Mouse (Mus musculus) naive thymus-derived CD4-positive, alpha-beta T cell, adult 2 months (primary cell): ENCODE measurements at regions not wholly inside any gene's neighbourhood (a gene's known extent, or its start where the extent isn't known, plus 50 kb on each side); places are given as distances from the start of the nearest gene placed in this dataset.

Source experiments
- DNase-seq: peaks from one replicate; pipeline ENCODE4 v3.0.0-alpha.2; 2011; ENCODE audit warnings: low read depth

DNA sequence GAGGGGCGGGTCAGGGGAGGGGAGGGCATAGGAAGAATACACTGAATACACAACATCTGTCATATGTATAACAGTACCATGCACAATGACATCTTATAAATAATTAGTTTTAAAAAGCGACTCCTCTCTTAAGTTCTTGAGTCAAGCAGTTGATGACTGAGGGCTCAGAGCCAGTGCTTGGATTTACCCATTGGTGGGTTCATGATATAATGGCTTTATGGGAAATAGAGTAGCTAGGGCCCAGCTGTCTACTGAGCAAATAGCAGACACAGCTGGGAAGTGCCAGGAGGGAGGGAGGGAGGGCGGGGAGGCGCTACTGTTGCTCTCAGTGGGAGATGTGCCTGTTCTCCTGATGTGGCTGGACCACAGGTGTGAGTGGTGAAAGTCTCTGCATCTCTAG, 268.5 kb downstream of the Matn1 start:
- DNase-seq = no peak

DNA sequence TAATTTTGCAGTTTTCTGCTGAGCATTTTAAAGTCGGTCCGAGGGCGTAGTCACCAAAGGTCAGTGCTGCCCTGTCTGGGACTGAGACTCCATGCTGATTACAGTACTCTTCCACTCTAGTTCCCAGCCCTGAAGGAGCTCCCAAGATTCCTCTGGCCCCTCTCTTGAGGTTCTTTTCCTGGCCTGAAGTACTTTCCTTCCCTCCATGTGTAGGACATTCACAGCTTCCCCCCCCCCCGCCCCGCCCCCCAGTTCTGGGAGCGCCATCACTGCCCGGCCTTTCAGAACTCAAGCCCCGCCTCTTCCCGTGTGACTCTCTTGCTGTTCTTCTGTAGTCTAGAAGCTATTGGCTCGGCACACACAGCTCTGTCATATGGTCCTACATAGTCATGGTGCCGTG, 271.5 kb downstream of the Matn1 start:
- DNase-seq = no peak

DNA sequence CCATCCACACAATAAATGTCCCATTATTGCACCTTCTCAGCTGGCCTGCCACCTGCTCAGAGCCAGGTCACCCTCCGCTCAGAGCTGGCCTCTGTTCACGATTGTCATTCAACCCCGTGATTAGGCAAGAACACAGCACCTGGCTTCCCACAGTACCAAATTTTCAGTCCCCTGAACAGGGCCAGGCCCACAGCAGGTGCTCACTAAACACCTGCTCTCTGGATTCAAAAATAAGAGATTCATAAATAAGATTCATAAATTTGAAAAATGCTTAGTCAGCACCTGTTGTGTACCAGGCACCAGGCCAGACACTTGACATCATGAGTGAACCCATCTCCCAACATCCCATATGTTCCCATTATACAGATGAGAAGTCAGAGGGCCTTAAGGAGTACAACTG, 272.2 kb downstream of the Matn1 start:
- DNase-seq = no peak

DNA sequence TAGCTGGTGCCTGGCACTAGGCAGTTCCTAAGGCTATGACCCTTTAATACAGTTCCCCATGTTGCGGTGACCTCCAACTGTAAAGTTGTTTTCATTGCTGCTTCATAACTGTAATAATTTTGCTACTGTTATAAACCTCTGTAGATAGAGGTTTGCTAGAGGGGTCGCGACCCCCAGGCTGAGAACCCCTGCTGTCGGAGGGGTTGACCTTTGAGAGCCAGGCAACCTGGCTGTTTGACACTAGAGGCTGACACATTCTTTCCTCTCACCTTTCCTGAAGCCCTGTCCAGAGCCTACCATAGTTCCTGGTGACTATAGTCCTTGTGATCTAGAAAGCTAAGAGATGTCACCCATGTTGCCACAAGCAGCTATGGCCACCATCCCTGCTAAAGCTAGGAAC, 272.9 kb downstream of the Matn1 start:
- DNase-seq = no peak

DNA sequence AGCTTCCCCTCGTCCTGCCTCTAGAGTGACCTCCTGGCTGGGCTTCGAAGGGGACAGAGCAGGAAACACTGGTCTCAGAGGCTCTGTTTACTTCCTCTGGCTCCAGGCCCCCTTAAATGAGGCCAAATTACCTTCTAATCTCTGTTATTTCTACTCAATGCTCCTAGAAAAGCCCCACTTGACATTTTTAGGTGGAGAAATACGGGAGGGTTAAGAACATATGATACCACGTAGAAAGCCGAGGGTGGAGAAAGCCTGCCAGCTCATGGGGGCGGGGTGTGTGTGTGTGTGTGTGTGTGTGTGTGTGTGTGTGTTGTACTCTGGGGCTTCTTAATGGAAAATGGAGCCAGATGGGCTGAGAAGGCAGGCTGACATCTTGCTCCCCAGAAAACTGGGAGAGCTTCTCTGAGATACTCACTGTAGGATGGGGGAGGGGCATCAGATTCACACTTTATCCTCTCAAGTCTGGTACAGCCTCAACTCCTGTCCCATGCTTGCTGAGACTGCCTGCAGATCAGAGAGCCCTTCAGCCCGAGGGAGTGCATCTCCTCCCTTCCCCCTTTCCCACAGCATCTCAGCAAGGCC, 273.5 kb downstream of the Matn1 start:
- DNase-seq = no peak

DNA sequence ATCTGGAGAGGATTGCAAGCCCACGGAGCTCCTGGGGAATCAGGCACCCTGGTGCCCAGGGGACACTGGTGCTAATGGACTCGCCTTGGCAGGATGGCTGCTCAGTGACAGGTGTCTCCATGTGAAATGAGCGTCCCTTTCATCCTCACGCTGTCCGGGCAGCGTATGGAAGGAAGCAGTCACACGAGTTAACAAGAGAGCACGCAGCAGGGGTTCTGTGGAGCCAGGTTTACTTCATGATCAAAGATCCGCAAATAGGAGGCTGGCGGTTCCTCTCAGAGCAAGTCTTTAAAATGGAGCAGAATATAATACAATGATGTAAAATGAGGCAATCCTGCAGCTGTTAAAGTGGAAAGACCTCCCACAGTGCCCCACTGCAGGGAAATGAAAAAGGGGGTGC, 276.8 kb downstream of the Matn1 start:
- no peak for DNase-seq

DNA sequence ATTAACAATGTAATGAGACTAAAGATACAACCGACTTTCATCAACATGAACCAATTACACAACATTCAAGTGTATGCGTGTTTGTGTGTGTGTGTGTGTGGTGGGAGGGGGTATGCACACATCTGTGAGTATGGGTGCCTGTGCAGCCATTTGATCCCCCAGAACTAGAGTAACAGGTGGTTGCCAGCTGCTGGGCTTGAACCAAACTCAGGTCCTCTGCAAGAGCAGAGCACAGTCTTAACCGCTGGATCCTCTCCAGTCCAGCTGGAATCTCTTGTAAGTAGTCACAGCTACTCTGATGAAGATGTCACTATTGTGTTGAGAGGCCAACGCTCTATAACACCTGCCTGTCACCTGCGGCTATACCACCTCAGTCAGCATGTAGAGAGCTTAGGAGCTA, 286.2 kb downstream of the Matn1 start:
- DNase-seq = no peak

DNA sequence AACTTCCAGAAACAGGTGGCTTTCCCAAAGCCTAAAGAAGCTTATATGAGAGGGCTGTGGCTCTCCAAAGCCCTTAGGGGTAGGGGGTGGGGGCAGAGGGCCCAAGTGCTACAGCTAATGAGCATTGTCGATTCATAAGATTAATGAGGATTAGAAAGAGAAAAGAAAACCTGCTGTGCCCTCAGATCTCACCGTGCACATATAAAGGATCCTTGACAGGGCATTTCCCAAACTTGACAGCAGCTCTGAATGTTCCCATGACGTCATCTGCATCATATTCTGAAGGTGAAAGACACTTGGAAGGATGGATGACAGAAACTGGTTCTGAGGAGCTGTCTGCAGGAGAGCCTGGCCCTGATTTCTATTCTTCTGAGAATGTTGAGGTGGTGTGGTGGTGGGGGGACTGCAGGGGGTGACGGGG, 292.4 kb downstream of the Matn1 start:
- no peak for DNase-seq

DNA sequence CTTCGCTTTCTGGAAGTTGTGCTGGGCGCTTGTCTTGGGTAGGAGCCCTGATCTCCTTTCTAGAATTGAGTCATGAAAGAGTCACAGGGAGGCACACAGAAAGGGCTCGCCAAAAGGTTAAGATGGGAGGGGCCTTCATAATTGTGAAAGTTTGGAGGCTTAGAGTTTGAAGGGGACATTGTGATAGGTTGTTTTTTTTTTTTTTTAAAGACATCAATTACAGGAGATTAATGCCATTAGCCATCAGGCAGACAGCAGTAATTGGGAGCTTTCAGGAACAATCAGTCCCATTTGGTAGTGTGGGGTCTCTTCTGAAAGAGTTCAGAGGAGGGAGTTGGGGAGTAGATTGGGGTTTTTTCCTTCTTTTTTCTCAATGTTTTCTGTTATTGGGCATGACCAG, 294.4 kb downstream of the Matn1 start:
- no peak for DNase-seq

DNA sequence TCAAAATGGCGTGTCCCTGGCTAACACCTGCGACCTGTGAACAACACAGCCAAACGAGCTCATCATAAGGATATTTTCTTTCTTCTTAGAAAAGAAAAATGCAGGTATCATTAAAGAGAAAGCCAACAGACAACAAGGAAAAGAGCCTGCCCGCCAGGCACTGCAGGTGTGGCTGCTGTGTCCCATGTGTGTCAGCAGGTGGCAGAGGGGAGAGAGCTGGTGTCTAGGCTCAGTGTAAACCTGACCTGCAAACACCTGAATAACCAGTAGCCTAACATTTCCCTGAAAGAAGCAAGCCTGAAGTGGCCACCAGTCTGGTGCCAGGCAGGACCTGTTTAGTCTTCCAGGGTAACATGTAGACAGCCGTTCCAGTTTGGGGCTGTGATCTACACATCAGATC, 294.9 kb downstream of the Matn1 start:
- no peak for DNase-seq

DNA sequence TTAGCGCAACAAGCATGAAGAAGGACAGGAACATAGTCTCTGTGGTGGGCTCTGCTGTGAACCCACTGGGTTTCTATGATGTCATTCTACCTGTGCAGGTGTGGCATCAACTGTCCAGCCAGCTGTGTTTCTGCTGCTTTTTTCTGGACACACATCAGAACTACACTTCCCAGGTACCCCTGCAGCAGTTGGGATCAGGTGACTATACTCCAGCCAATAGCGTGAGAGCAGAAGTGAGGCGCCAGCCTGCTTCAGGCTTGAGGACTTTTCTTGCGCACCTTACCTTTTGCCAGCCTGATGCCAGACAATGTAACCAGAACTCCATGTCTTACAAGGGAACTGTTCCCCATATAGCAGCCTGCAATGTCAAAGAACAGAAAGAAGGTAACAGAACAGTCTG, 296.3 kb downstream of the Matn1 start:
- DNase-seq = no peak

DNA sequence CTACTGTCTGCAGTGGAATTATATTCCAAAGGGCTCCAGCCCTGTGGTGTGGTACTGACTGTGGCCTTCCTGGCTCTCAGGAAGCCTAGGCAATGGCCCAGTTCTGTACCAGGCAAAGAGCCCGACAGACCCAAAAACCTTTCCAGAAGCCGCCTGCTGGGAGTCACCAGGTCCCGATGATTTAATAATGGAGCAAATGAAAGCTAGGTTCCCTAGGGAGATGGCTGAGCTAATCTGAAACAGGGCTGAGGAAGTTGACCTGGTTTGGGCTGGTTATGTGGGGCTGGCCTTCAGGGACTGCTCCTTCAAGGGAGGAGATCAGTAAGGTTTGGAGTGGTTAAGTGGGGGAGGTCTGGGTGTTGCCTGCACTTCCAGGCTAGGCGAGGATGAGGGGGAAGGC, 298.1 kb downstream of the Matn1 start:
- no peak for DNase-seq

DNA sequence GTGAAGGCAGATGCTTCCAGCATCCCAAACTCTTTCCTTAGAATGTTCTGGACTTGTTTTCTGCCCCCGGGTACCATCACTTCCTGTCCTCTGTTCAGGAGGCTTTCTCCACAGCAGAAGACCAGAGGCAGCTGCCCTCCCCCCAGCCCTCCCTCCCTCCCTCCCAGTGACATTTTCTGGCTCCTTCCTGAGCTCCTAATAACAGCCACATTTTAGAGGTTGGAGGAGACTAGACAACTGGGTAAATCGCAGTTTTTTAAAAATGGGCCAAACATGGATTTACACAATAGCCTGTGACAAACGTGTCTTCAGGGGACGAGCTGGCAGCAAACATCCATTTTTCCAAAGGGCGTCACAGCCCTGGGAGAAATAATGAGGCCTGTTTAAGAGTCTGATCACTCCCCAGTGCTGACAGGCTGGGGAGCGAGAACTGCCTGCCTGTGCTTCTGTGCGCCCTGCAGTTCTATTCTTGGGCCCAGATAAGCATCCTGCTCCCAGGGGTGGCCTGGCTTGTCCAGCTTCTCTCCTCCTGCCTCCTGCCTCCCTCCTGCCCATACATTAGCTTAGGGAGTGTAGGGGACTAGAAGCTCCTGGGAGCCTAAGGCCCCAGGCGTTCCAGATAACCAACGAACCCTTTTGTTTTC, 299.7 kb downstream of the Matn1 start:
- no peak for DNase-seq

DNA sequence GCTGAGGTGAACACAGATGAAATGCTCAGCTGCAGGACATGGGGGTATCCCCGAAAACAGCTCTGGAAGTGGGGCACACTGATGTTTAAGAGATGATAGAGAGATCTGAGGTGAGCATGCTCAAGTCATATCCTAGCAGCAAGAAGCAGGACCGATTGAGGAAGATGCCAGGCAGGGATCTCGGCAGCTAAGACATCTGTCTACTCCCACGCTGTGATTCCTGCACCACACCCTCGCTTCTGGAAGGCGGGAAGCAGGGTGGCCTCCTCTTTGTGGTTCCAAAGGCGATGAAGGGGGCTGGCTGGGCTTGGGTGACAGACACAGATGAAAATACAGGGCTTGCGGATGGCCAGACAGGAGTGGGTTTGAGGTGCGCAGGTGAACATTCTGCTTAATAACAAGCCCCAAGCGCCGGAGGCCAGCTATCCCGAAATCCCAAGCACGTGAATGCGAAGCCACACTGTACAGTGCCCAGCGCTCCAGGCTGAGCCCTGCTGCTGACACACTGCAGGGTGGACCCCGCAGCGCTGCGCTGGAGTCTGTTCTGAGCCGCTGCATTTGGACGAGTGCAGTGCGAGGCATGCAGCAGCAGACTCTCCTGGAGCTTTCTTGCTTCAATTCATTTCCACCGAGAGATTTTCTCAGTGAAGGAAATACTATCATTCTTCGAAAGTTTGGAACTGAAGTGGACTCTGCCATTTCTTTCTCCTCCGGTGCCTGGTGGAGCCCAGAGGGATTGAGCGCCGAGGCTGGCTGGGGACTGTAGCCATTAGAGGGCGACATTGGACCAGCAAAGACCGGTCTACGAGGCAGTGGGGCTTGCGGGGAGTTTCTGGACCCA, 308.6 kb downstream of the Matn1 start:
- DNase-seq = no peak

DNA sequence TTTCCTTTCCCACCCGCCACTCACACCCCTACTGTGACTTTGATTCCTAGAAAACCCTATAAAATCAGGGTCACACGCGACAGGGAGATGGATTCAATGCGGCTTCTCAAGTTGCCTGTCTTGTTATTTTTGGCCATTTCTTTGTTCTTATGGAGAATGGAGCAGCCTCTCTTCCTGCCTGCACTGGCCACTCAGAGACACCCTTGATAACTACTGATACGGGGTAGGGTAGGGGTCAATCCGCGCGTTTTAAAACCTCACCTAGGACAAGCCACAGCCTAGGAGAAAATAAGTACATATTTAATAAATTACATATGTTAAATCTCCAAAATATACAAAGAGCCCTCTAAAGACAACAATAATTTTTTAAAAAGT, 309.2 kb downstream of the Matn1 start:
- no peak for DNase-seq

DNA sequence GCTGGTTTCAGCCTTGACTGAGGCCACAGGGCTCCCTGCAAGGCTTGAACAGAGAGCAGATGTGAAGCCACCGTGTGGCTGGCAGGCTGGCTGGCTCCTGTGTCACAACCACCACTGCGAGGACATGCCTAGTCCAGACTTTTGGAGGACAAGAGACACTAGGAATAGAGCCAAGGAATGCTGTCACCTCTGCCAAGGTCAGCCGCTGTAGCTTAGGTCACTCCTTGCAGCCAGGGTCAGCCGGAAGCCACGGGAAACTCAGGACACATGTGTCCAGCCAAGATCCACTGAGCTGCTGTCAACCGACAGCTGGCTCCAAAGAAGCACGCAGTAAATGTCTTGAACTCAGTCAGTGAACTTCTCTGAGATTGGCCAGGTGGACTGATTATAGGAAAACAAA, 310.1 kb downstream of the Matn1 start:
- DNase-seq = no peak

DNA sequence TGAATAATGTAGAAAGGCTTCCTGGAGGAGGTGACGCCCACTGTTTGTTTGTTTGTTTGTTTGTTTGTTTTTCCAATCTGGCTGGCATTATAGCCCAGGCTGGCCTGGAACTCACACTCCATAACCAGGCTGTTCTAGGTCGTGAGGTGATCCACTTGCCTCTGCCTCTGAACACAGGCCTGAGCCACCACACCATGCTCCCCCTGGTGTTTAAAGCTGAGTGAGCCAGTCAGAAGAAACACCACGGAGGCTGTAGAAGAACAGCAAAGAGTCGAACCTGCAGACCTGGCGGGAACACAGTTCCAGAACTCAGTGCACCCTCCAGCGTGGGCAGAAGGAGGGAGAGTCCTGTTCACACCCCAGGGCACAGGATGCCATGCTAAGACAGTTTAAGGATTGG, 310.5 kb downstream of the Matn1 start:
- DNase-seq = no peak

DNA sequence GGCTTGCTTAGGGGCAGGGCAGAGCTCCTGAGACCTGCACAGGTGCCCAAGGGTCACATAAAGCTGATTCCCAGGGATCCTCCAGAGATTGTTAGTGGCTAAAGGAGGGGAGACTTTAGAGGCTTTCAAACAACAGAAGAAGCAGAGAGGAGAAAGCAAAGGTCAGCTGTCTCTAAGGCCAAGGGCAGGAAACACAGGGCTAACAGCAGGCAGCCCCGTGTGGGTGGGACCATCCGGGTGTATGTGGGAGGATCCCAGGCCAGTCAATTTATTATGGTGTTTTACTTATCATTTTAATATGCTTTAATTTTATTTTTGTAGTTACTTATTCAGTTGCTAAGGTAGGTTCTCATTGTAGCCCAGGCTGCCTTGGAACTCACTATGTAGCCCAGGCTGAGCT, 317.1 kb downstream of the Matn1 start:
- no peak for DNase-seq

DNA sequence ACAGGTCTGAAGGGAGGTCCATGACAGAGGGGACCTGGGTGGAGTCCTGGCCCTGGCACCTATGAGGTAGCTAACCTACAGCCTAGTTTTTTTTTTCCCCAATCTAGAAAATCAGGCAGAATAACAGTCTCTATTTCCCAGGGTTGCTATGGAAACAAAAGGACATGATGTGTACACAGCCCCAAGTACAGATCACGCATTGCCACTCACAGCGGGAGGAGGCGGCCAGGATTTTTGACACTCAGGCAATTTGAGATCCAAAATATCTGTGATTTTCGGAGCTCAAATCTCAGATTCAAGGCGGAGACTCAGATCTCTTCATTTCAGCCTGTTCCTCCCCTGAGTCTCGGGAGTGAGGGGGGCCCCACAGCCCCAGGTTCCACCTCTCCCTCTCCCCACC, 318.7 kb downstream of the Matn1 start:
- DNase-seq = no peak

DNA sequence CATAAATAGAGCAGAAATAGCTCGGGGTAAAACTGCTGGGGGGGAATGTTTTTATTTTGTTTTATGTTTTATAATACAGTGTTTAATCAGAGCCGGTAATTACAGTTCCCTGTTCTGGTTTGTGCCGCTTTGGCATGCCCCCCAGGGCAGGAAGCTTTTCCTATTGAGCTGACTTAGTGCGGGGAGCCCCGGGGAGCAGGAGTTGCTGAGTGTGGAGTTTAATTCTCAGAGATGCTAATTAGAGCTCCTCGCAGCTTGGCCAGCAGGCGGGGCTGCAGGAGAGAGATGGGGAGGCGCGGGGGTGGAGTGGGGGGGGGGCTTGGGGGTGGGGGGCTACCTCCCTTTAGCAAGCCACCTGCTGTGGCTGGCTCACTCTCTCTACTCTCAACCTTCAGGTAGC, 322.6 kb downstream of the Matn1 start:
- no peak for DNase-seq

DNA sequence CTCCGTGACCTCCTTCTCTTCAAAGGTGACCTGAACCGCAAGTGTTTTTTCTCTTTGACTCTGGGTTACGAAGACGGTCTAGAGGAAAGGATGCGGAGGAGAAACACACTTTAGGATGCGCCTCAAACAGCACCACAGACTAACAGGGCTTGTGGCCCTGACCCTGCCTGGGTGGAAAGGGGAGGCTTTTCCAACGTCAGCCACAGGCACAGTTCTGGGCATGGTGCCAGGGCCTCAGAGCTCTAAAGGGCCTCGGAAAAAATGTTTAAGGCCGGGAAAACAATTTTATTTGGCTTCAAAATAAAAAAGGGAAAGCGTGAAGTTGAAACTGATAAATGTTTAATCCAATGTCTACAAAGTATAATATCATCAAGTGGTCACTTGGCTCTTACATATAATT, 323.6 kb downstream of the Matn1 start:
- no peak for DNase-seq

DNA sequence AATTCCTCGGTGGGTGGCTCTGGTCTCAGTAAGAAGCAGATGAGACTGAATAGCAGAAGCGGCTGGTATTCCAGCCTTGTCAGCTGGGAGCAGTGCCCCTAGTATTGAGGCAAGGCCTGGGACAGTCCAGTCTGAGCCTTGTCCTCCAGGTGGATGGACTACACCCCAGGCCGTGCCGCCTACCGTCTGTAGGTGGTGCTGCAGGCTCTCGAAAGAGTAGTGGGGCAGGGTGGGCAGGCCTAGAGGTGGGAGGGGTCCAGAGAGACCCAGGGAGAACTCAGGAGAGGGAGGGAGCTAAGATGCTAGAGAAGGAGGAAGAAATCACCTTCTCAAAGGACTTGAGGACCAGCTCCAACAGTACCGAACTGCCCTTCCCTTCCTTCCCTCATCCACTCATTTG, 326.0 kb downstream of the Matn1 start:
- no peak for DNase-seq

DNA sequence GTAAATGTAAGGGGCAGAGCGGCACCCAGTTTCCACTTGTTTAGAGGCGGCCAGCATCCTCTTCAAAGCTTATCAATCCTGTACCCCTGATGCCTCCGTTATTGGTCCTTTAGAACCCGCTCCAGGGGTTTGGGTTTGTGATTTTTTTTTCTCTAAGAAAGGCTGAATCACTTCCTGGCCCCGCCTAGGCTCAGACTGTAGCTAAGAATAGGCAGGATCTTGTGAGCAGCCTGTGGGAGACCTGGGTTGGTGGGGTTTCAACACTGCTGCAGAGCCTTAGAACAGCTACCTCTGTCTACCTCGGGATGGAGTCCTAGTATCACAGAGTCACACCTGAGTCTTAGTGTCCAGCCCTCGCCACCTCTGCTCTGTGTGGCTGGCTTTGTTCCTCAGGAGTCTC, 327.9 kb downstream of the Matn1 start:
- DNase-seq = no peak

DNA sequence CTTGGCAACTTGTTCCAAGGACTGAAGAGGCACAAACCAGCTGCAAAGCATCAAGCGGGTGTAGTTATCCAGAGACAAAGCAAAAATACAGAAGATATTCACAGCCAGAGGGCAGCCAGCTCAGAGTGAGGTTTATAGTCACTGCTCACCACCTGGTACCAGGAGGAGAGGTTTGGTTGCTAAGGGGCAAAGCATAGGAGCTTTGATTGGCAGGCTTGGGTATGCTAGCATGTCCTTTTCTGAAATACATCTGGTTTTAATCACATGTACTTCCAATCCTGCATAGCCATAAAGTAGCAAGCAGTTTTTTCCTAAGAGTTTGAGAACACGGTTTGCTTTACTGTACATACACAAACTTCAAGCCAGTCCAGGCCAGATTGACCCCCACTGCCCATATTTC, 349.4 kb downstream of the Matn1 start:
- no peak for DNase-seq
